Mouse (Mus musculus) heart, postnatal 0 days (tissue): ENCODE results near the gene Slc37a1.

ENCODE experiments used
- CTCF ChIP-seq: IDR thresholded peaks from 2 replicates; pipeline ENCODE4 v1.5.1; 2016; ENCODE audit warnings: antibody characterized with exemption, control low read depth, low read depth
- EP300 ChIP-seq: IDR thresholded peaks from 2 replicates; pipeline ENCODE4 v1.6.1; 2016; ENCODE audit warnings: antibody characterized with exemption, low read depth

GRCm38 (mm10) chr17:31318906-31319767 is 32.5 kb downstream of the Slc37a1 start:
- TF ChIP-seq EP300 (no peak), CTCF (no peak)
